Mouse (Mus musculus) lung, embryonic 15.5 days (tissue): ENCODE measurements around the gene Lyz2. TPM values are rescaled to one million over a fixed set of nuclear protein-coding genes. Genes with fewer than 3 reads are reported as not detected.
"Not testable (repeated sequence)": the region's sequence is repeated elsewhere in the genome, so short reads cannot be mapped to it uniquely, and the experiment has no call there.

Experiments
- ATAC-seq: fragments of 200-750 bp; cut with Nextera tagmentation; 2 replicates; pipeline ENCODE4 v1.8.0; 2017; ENCODE audit warnings: moderate number of reproducible peaks, borderline replicate concordance; ENCODE audit not compliant: low FRiP score, low TSS enrichment; ENCODE audit errors: extremely low read depth
- H3K27ac ChIP-seq: fragments of 300-500 bp; sonication (generic); 2 replicates; pipeline ENCODE4 v1.5.1; 2015; ENCODE audit warnings: moderate library complexity, mild to moderate bottlenecking, inconsistent platforms
- H3K27me3 ChIP-seq: fragments of 300-500 bp; sonication (generic); 2 replicates; pipeline ENCODE4 v1.6.1; 2015; ENCODE audit warnings: inconsistent platforms
- H3K36me3 ChIP-seq: fragments of 300-500 bp; sonication (generic); 2 replicates; pipeline ENCODE4 v1.6.1; 2015; ENCODE audit warnings: inconsistent platforms
- H3K4me1 ChIP-seq: fragments of 300-500 bp; sonication (generic); 2 replicates; pipeline ENCODE4 v1.6.1; 2015; ENCODE audit warnings: inconsistent platforms
- H3K4me2 ChIP-seq: fragments of 300-500 bp; sonication (generic); 2 replicates; pipeline ENCODE4 v1.6.1; 2015; ENCODE audit warnings: inconsistent platforms, mild to moderate bottlenecking, moderate library complexity
- H3K4me3 ChIP-seq: fragments of 300-500 bp; sonication (generic); 2 replicates; pipeline ENCODE4 v1.5.1; 2015; ENCODE audit warnings: mild to moderate bottlenecking, inconsistent platforms
- H3K9ac ChIP-seq: fragments of 300-500 bp; sonication (generic); 2 replicates; pipeline ENCODE4 v1.6.1; 2015; ENCODE audit warnings: inconsistent platforms
- H3K9me3 ChIP-seq: fragments of 300-500 bp; sonication (generic); 2 replicates; pipeline ENCODE4 v1.6.1; 2016; ENCODE audit warnings: inconsistent platforms
- WGBS: fragments of 180-500 bp; shearing (Covaris S2); methylation state at CpG from one replicate; pipeline ENCODE4 v1.1.7; 2015; 5-methylcytosine and 5-hydroxymethylcytosine counted together
- polyA plus RNA-seq: library from polyadenylated mRNA; unstranded; fragments of >200 nt; fragmentation: Nextera tagmentation; extraction: Ambion mirVana; gene quantifications from 2 replicates; pipeline ENCODE4 v1.2.1, GENCODE M21; 2015

Lyz2 gene
- polyA plus RNA-seq, 1 experiment from 2014 or later, result 197 TPM

DNA sequence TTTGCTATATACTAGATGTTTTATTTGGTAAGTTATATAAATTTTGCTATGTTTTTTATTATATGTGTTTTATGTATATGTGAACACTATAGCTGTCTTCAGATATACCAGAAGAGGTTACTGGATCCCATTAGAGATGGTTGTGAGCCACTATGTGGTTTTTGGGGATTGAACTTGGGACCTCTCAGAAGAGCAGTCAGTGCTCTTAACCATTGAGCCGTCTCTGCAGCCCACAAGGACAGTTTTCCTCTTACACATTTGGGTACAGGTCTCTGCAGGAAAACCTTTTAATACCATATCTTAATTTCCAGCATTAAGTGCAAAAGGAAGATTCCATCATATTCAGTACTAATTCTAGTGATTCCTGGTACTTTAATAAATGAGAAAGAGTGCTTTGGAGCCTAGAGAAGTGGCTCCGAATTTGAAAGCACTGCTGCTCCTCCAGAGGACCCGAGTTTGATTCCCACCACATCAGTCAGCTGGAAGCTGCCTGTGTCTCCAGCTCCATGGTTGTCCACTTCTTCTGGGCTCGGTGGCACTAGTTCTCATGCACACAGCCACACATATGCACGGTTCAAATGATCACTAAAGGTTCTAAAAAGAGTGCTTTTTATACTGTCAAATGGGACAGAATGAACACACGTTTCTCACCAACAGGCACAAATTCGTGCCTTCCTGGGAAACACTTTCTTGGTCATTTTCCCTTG lies 1.9 kb upstream of the Lyz2 start:
- no peaks in the 10 kb centered on the region for H3K4me1 ChIP-seq
- ATAC-seq, result no peak
- H3K36me3 ChIP-seq, result no peaks in the 10 kb centered on the region
- no peaks in the 10 kb centered on the region for H3K27me3 ChIP-seq
- no peaks in the 10 kb centered on the region for H3K9me3 ChIP-seq
- no peak overlapping the region for H3K4me3 ChIP-seq
- no peak overlapping the region for H3K4me2 ChIP-seq
- no peak overlapping the region for H3K27ac ChIP-seq
- WGBS, result 73% methylated on average over 7 of the region's 7 CpGs
- H3K9ac ChIP-seq, result no peak overlapping the region

DNA sequence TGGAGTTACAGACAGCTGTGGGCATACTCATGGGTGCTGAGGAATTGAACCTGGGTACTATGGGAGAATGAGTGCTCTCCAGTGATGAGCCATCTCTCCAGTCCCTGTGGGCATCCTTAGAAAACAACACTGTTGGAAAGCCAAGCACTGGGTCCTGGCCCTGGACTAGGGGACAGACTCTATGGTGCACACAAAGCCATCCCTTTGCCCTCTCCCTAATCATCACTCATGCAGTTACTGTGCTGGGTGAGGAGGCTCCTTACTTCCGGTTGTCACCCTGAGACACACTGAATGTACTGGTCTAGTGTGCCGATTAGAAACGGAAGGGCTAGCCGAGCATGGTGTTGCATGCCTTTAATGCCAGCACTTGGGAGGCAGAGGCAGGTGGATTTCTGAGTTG lies 1.1 kb upstream of the Lyz2 start:
- WGBS, result 67% methylated on average over 4 of the region's 4 CpGs
- H3K4me3 ChIP-seq, result not testable (repeated sequence)

DNA sequence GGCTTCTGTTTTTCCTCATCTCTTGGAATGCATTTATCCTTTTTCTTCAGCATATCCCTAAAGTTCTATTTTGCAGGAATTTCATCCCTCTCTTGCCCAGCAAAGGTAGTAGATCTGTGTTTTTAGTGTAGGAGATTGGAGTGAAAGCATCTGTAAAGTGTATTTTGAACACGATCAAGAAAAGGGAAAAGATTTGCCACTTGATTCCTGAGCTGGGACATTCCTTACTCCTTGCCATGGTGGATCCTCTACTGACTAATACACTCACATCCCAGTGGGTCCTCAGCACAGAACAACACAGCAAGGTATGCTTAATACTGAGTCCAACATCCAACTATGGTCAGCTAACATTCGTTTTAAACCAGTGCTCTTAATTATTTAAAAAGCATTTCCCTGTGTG lies 430 bp upstream of the Lyz2 start:
- no peak for ATAC-seq
- Histone ChIP-seq H3K4me2 (no peak overlapping the region), H3K4me3 (no peak overlapping the region), H3K9me3 (no peaks in the 10 kb centered on the region), H3K27me3 (no peaks in the 10 kb centered on the region), H3K4me1 (no peaks in the 10 kb centered on the region), H3K27ac (no peak overlapping the region), H3K36me3 (no peaks in the 10 kb centered on the region), H3K9ac (no peak overlapping the region)
- 73% methylated on average over 2 of the region's 2 CpGs for WGBS

More for the DNA sequence above, 1.1 kb upstream of the Lyz2 start:
- not testable (repeated sequence) for H3K4me2 ChIP-seq, H3K4me1 ChIP-seq, ATAC-seq, H3K9me3 ChIP-seq, H3K27ac ChIP-seq, H3K27me3 ChIP-seq, H3K9ac ChIP-seq, H3K36me3 ChIP-seq

DNA sequence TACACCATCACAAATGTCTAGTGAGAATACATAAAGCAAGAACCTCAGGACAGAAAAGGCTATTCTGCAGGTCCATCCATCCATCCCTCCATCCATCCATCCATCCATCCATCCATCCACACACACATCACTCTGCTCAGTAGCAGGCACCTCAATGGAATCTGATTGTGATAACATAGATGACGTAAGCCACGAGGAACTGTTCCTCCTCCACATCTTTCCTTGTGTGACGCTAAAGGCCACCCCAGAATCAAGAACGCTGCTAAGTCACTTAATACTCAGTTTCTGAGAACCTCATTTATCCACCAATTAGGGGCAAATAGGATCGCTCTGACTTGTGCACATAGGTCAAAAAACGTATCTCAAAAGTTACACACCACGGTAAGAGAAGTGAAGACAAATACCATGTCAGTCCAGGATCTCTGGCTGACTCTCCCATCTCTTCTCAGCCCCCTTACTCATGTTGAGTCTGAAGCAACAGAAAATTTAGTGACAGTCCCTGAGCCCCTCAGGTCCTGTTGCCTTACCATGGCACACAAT lies 670 bp downstream of the Lyz2 start:
- Histone ChIP-seq H3K27ac (no peak overlapping the region), H3K27me3 (no peaks in the 10 kb centered on the region), H3K4me3 (no peak overlapping the region), H3K4me2 (no peak overlapping the region), H3K9me3 (no peaks in the 10 kb centered on the region), H3K4me1 (no peaks in the 10 kb centered on the region), H3K9ac (no peak overlapping the region), H3K36me3 (no peaks in the 10 kb centered on the region)
- 68% methylated on average over 7 of the region's 7 CpGs for WGBS
- ATAC-seq, result no peak

DNA sequence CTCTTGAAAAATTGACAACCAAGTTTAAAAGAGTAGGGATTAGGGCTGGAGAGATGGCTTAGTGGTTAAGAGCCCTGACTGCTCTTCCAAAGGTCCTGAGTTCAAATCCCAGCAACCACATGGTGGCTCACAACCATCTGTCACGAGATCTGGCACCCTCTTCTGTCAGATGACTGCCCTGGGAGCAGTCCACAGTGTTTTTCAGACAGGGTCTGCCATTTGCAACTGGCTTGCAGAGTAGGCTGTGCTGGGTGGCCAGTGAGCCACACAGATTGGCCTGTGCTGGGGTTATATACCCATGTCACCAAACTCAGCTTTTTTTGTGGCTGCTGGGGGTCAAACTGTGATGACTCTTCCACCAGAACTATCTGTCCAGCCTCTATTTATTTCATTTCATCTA lies 2.1 kb downstream of the Lyz2 start:
- ATAC-seq, result no peak
- Histone ChIP-seq H3K27me3 (no peaks in the 10 kb centered on the region), H3K4me2 (no peak overlapping the region), H3K4me1 (no peaks in the 10 kb centered on the region), H3K9ac (no peak overlapping the region), H3K27ac (no peak overlapping the region), H3K4me3 (no peak overlapping the region), H3K9me3 (no peaks in the 10 kb centered on the region), H3K36me3 (no peaks in the 10 kb centered on the region)
- whole genome bisulfite sequencing, result 50% methylated on average over 1 of the region's 1 CpGs

DNA sequence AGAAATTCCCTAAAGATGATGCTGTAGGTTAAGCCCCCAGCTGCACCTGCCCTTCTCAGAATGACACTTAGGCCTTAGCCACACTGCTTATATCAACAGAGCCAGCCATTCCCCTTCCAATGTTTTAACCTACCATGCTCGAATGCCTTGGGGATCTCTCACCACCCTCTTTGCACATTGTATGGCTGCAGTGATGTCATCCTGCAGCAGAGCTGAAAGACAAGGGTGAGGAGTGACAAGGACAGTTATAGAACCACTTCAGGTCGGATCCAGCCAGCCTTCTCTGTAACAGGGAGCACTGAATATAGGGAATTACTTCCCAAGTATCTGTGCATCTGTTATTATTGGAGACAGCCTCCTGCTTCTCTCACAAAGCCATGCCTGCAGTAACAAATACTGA lies 3.6 kb downstream of the Lyz2 start:
- H3K27ac ChIP-seq, ATAC-seq, H3K4me2 ChIP-seq, H3K9ac ChIP-seq, H3K27me3 ChIP-seq, H3K9me3 ChIP-seq, H3K36me3 ChIP-seq, H3K4me1 ChIP-seq, H3K4me3 ChIP-seq: not testable (repeated sequence)
- WGBS, result 42% methylated on average over 2 of the region's 2 CpGs

DNA sequence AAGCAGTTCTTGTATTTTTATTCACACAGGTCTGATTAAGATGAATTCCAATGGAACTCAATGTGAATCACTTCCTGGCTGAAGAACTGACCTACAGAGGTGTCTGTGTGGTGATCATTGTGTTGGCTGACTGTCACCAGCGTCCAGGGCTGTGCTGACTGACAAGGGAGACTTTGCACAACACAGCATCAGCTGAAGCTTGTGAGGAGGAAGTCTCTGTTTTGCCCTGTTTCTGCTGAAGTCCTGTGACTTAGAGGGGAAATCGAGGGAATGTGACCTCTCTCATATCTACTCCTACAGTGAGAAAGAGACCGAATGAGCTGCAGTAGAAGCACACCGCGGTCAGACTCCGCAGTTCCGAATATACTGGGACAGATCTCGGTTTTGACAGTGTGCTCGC lies 4.3 kb downstream of the Lyz2 start:
- H3K36me3 ChIP-seq, ATAC-seq, H3K27ac ChIP-seq, H3K4me1 ChIP-seq, H3K27me3 ChIP-seq, H3K9me3 ChIP-seq, H3K4me3 ChIP-seq, H3K4me2 ChIP-seq, H3K9ac ChIP-seq: not testable (repeated sequence)
- 75% methylated on average over 9 of the region's 9 CpGs for WGBS

DNA sequence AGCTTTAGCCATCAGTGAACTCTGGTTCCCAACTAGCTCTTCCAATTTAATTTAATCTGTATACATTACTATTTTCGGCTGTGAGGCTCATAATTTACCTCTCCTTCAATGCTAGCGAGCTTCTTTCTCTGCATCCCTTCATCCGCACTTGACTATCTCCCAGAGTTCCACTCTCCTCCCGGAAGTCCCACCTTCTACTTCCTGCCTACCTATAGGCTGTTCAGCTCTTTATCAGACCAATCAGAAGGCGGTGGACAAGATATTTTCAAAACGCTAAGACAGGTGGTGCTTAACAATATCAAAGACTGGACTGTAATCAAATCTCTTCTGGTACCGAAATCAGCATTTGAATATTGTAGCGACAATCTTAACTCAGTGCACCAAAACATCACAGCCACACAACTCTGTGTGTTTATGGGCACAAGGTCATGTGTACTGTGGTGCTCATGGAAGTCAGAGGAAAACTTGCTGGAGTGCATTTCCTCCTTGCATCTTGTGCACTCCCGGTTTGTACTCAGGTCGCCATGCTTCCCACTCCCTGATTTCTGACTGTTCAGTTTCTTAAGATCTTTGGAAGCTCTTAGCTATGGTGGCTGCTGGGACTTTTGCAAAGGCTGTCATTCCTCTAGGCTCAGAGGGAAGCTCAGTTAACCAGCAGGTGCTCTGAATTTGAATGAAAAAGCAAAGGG lies 6.3 kb downstream of the Lyz2 start:
- WGBS, result 75% methylated on average over 10 of the region's 10 CpGs

DNA sequence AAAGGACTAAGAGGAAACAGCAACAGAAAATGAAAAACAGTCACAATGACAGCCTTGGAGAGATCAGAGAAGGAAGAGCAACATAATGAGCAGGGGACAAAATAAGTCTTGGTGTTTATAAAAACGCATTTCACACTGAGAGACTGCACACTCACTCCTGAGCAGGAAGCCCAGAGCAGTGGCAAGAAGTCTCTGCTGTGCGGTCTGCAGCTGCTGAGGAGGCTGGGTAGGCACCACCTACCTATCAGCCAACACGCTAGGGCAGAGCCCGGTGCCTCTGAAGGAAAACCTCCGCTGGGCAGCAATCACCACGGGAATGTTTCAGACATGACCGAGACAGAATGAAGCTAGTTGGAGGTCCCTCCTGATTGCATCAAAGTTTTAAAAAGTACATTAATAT lies 7.5 kb downstream of the Lyz2 start:
- H3K36me3 ChIP-seq, H3K27me3 ChIP-seq, H3K4me2 ChIP-seq, H3K9me3 ChIP-seq, H3K4me3 ChIP-seq, H3K27ac ChIP-seq, H3K4me1 ChIP-seq, H3K9ac ChIP-seq, ATAC-seq: not testable (repeated sequence)
- 63% methylated on average over 3 of the region's 7 CpGs for whole genome bisulfite sequencing

More for the DNA sequence above, 6.3 kb downstream of the Lyz2 start:
- H3K4me2 ChIP-seq, result no peak overlapping the region
- H3K9me3 ChIP-seq, result no peaks in the 10 kb centered on the region
- no peaks in the 10 kb centered on the region for H3K27me3 ChIP-seq
- no peaks in the 10 kb centered on the region for H3K4me1 ChIP-seq
- H3K36me3 ChIP-seq, result no peaks in the 10 kb centered on the region
- no peak for ATAC-seq
- no peak overlapping the region for H3K9ac ChIP-seq
- H3K4me3 ChIP-seq, result no peak overlapping the region
- H3K27ac ChIP-seq, result no peak overlapping the region

DNA sequence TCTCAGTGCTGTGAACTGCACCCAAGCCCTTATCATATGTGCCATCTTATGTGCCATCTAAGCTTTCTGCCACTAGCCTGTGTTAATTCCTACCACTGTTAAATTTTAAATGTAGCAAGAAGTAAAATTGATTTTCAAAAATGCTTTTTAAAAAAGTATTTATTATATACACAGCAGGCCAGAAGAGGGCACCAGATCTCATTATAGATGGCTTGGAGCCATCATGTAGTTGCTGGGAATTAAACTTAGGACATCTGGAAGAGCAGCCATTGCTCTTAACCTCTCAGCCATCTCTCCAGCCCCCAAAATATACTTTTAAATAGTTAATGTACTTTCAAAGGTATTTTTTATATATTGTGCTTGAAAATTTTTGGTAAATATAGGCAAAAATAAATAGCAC lies 10.1 kb downstream of the Lyz2 start:
- no peak overlapping the region for H3K4me3 ChIP-seq

DNA sequence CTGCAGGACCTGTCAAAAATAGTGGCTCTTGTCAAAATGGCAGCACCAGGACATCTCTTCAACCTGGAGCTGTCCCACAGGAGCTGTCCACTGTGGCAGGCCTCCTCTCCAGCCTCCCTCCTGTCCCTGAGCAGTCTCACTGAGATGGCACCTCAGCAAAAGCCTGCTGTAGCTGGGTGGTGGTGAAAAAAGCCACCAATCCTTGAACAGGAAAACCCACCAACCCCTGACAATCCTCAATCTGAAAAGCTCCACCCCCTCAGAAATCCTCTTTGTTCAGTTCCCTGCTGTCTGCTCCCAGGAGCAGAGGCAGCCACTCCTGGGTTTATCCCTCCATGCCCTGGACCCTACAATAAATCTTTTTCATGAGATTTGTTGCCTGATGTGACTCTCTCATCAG lies 22.3 kb downstream of the Lyz2 start:
- no peak overlapping the region for H3K4me3 ChIP-seq
- ATAC-seq, result no peak
- H3K27me3 ChIP-seq, result no peaks in the 10 kb centered on the region

More for the DNA sequence above, 10.1 kb downstream of the Lyz2 start:
- Histone ChIP-seq H3K9me3 (no peaks in the 10 kb centered on the region), H3K4me1 (no peaks in the 10 kb centered on the region), H3K27me3 (no peaks in the 10 kb centered on the region), H3K4me2 (no peak overlapping the region), H3K36me3 (no peaks in the 10 kb centered on the region), H3K27ac (no peak overlapping the region), H3K9ac (no peak overlapping the region)
- no peak for ATAC-seq

DNA sequence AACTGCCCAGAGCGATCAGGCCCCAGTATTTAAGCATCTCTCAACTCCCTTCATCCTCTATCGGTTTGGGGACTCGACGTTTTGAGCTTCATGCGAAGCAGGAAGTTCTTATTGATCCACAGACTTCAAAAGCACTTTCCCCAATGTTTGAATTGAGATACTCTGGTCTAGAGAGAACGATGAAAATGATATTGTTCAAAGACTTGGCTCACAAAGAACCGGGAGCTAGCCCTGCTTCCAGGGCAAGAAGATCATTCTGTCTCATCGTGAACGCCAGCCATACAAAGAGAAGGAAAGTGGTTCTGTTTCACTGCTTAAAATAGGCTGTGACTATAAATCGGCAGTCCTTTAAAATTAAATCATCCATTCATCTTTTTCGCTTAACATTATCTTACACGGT lies 43.5 kb downstream of the Lyz2 start, which contains the start of gene 9530003J23Rik:
9530003J23Rik (minus strand) TSS at position 101 of the 400 bp plus-strand sequence.
- no peaks in the 10 kb centered on the region for H3K36me3 ChIP-seq
- H3K4me2 ChIP-seq, result no peak within 1 kb of the TSS
- no peaks in the 10 kb centered on the region for H3K9me3 ChIP-seq
- H3K4me3 ChIP-seq, result no peak within 1 kb of the TSS
- H3K27me3 ChIP-seq, result no peaks in the 10 kb centered on the region
- WGBS, result 77% methylated on average over 12 of the region's 12 CpGs
- H3K9ac ChIP-seq, result no peak within 1 kb of the TSS
- no peak for ATAC-seq
- H3K4me1 ChIP-seq, result peaks cover 2% of the 10 kb centered on the region; the same call in 1 of the 2 replicates
- H3K27ac ChIP-seq, result no peak within 1 kb of the TSS

More for the DNA sequence above, 22.3 kb downstream of the Lyz2 start:
- no peaks in the 10 kb centered on the region for H3K4me1 ChIP-seq
- H3K27ac ChIP-seq, result no peak overlapping the region
- no peak overlapping the region for H3K9ac ChIP-seq
- H3K9me3 ChIP-seq, result no peaks in the 10 kb centered on the region
- H3K36me3 ChIP-seq, result no peaks in the 10 kb centered on the region
- no peak overlapping the region for H3K4me2 ChIP-seq
